Mouse (Mus musculus): Measurements from ENCODE around the gene Sp8.

- TF ChIP-seq POLR2A (IDR thresholded peaks at IDR 0.05; ENCODE audit: insufficient read depth, low read depth, low read length), result peak; percentile 57
- no peak for TF ChIP-seq CTCF (IDR thresholded peaks at IDR 0.05; ENCODE audit: insufficient read depth, low read depth, low read length)
Measured at GRCm38 (mm10) chr12:118846649-118847321, 656 bp downstream of the Sp8 start.
